Mouse (Mus musculus): Measurements from ENCODE around the gene Spata32. TPM values are rescaled to one million over a fixed set of nuclear protein-coding genes. Genes with fewer than 3 reads are reported as not detected.
A peak's percentile ranks its signal among the peaks of the same experiment; 100 is the strongest.

The Spata32 gene
- polyA plus RNA-seq (2015; fragmentation: Nextera tagmentation; extraction: Ambion mirVana): not detected in 2 replicates

DNA sequence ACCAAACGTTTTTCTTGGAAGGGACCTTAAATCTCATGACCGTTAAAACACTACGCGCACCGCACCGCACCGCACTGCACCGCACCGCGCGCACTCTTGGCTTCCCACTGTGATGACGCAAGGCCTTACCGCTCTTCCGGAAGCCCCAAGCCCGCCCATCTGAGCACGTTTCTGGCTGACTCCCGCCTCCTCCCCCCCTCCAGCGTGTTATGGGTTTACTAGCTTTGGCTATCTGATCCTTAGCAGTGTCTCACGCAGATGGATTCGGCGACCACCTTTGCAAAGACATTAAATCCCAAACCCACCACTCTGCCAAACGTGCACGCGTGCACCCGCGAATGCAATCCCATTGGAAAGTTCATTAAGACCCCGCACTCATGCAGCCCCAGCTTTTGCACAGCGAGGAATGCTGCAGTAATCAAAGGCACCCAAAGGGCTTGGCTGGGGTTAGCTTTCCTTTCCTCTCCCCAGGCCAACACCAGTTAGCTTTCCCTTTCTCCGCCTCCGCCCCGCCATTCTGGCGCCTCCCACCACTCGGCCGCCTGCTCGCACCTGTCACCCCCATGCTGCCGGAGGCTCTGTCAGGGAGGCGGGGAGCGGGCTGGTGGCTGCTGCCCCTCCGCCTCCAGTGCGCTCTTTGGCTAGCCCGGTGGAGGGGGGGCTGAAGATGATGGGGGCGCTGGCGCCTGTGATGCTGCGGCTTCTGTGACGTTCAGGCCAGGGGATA lies at the start of gene Spata32:
Gene Spata32 (minus strand): TSS at position 643 of the 727 bp plus-strand sequence.
- ATAC-seq: peak; percentile 77
- Histone ChIP-seq H3K9ac (peak within 1 kb of the TSS; percentile 47), H3K27ac (0 out of 2 replicates have a peak within 1 kb of the TSS, but pooled peaks have one; percentile 2), H3K27me3 (replicated peaks) (no peaks in the 10 kb centered on the region), H3K36me3 (peaks cover 7% of the 10 kb centered on the region; the same call in 1 of the 2 replicates), H3K4me2 (replicated peaks) (peak within 1 kb of the TSS; percentile 90), H3K4me3 (replicated peaks) (peak within 1 kb of the TSS; percentile 43), H3K4me1 (replicated peaks) (peaks cover 15% of the 10 kb centered on the region), H3K9me3 (no peaks in the 10 kb centered on the region)
- under 1% methylated on average over 45 of the region's 45 CpGs for WGBS

- H3K4me1 ChIP-seq (replicated peaks): peaks cover 25% of the 10 kb centered on the region
- no peaks in the 10 kb centered on the region for H3K36me3 ChIP-seq
- no peaks in the 10 kb centered on the region for H3K9me3 ChIP-seq
- peak within 1 kb of the TSS; percentile 86 for H3K4me2 ChIP-seq (replicated peaks)
- H3K27ac ChIP-seq: peak within 1 kb of the TSS; percentile 80
- H3K27me3 ChIP-seq (replicated peaks): no peaks in the 10 kb centered on the region
- peak within 1 kb of the TSS; percentile 70 for H3K9ac ChIP-seq
- under 1% methylated on average over 55 of the region's 55 CpGs for WGBS
- peak; percentile 99 for ATAC-seq
- peak within 1 kb of the TSS; percentile 59 for H3K4me3 ChIP-seq (replicated peaks)
These were observed 49.4 kb upstream of the Spata32 start, which contains the start of gene Map3k14 for GRCm38 (mm10) chr11:103267346-103268219. Gene Map3k14 (minus strand): TSS chr11:103267472.

DNA sequence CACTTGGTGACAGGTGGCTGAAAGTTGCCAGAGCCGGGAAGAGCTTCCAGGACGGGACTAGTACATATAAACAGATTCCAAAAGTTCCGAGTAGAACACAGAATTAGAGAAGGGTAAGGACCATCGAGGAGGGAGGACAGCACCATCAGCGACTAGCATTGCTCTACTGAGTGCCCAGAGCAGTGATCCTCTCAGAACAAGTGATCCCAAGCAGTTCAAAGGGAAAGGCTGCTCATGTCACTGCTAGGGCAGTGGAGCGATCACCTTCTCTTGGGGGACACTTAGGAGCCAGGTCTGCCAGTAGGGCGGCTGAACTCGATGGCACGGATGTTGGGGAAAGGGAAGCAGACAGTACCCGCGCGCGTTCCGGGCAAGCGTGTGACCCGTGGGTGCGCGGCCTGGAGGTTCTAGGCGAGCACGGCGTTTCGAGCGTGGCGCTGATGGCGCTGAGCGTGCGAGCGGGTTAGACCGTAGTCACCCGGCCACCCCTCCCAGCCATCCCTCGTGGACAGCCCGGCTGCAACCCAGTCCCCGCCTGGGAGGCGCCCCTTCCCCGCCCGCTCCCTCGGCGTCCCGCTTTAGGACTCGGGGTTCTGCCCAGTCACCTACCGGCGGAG lies 48.6 kb upstream of the Spata32 start:
- Histone ChIP-seq H3K9me3 (no peaks in the 10 kb centered on the region), H3K4me1 (replicated peaks) (peaks cover 30% of the 10 kb centered on the region), H3K27me3 (replicated peaks) (no peaks in the 10 kb centered on the region), H3K9ac (peak overlapping the region; percentile 70), H3K27ac (peak overlapping the region; percentile 80), H3K4me3 (replicated peaks) (peak overlapping the region; percentile 59), H3K4me2 (replicated peaks) (peak overlapping the region; percentile 86), H3K36me3 (no peaks in the 10 kb centered on the region)
- no peak; the same call in 1 of the 2 replicates for ATAC-seq
- under 1% methylated on average over 41 of the region's 42 CpGs for WGBS

DNA sequence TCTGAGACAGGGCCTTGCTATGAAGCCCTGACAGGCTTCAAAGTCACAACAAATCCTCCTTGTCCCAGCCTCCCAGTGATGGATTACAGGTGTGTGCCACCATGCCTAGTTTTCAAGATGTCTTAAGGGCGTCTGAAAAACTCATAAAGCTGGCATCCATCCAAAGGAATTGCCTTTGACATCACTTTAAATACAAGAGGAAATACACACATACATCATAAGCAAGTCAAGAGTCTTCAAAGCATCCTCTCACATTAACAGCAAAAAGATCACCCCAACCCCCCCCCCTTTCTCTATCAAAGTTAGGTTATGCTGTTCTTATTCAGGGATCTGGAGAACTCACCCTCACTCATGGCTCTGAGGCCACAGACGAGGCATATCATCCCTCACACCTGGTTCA lies 47.6 kb upstream of the Spata32 start:
- no peak overlapping the region for H3K4me3 ChIP-seq (replicated peaks)
- no peaks in the 10 kb centered on the region for H3K9me3 ChIP-seq
- H3K27me3 ChIP-seq (replicated peaks): no peaks in the 10 kb centered on the region
- peak overlapping the region; percentile 86 for H3K4me2 ChIP-seq (replicated peaks)
- no peaks in the 10 kb centered on the region for H3K36me3 ChIP-seq
- H3K27ac ChIP-seq: no peak overlapping the region
- no peak overlapping the region for H3K9ac ChIP-seq
- H3K4me1 ChIP-seq (replicated peaks): peaks cover 30% of the 10 kb centered on the region
- 52% methylated on average over 2 of the region's 2 CpGs for WGBS
- no peak for ATAC-seq

GRCm38 (mm10) chr11:103265211-103265610 lies 47.0 kb upstream of the Spata32 start:
- Histone ChIP-seq H3K27ac (no peak overlapping the region), H3K4me3 (replicated peaks) (no peak overlapping the region), H3K4me2 (replicated peaks) (no peak overlapping the region), H3K9ac (no peak overlapping the region), H3K36me3 (no peaks in the 10 kb centered on the region), H3K9me3 (no peaks in the 10 kb centered on the region), H3K27me3 (replicated peaks) (no peaks in the 10 kb centered on the region), H3K4me1 (replicated peaks) (peaks cover 32% of the 10 kb centered on the region)
- ATAC-seq: no peak
- 74% methylated on average over 7 of the region's 7 CpGs for WGBS

- Histone ChIP-seq H3K4me1 (replicated peaks) (peaks cover 32% of the 10 kb centered on the region), H3K27ac (no peak overlapping the region), H3K9ac (no peak overlapping the region), H3K36me3 (no peaks in the 10 kb centered on the region), H3K4me2 (replicated peaks) (no peak overlapping the region), H3K9me3 (no peaks in the 10 kb centered on the region), H3K4me3 (replicated peaks) (no peak overlapping the region), H3K27me3 (replicated peaks) (no peaks in the 10 kb centered on the region)
- 79% methylated on average over 20 of the region's 20 CpGs for WGBS
- no peak for ATAC-seq
These were observed 46.3 kb upstream of the Spata32 start for GRCm38 (mm10) chr11:103264427-103265005.

GRCm38 (mm10) chr11:103263551-103263950 lies 45.3 kb upstream of the Spata32 start:
- 54% methylated on average over 10 of the region's 10 CpGs for WGBS
- H3K27me3 ChIP-seq (replicated peaks): no peaks in the 10 kb centered on the region
- H3K36me3 ChIP-seq: no peaks in the 10 kb centered on the region
- H3K4me1 ChIP-seq (replicated peaks): peaks cover 32% of the 10 kb centered on the region
- ATAC-seq: no peak
- no peaks in the 10 kb centered on the region for H3K9me3 ChIP-seq
- H3K4me3 ChIP-seq (replicated peaks): no peak overlapping the region
- no peak overlapping the region for H3K27ac ChIP-seq
- no peak overlapping the region for H3K4me2 ChIP-seq (replicated peaks)
- no peak overlapping the region for H3K9ac ChIP-seq

DNA sequence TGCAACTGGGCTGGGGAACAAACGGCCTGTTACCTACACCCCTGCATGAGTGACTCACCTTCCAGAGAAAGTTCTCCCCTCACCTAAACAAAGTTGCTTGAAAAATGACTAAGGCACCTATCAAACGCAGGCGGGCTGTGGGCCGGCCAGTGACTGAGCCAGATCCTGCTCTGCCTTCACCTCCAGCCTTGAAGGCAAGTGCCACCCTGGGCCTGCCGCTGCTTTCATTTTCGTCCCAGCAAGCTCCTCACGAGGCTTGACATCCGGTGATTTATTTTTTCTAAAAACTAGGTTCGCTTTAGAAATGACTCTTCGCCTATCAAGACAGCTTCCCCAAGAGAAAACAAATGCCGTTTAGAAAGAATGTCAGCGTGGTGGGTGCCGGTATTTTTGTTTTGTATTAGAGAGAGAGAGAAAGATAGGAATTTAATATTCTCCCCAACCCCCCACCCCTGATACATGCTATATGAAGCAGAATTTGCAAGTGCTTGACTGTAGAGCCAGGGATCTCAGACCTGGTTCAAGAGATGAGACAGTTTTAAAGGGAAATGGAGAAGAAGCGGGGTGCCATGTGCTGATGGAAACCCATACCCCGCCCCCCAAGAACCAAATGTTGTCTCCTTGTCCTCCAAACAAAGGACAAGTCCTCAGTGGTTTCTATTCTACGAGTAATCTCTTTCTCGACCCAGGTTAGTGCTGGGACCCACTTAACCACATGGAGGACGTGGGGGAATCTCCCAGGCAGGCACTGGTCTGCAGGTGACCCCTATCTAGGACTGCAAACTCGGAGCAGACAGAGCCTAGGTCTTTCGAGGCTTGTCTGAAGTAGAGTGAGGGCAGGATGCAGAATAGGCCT lies 44.4 kb upstream of the Spata32 start:
- H3K4me1 ChIP-seq (replicated peaks): peaks cover 29% of the 10 kb centered on the region
- no peak overlapping the region for H3K4me3 ChIP-seq (replicated peaks)
- H3K4me2 ChIP-seq (replicated peaks): no peak overlapping the region
- H3K9ac ChIP-seq: no peak overlapping the region
- 54% methylated on average over 20 of the region's 20 CpGs for WGBS
- no peaks in the 10 kb centered on the region for H3K27me3 ChIP-seq (replicated peaks)
- no peaks in the 10 kb centered on the region for H3K9me3 ChIP-seq
- no peaks in the 10 kb centered on the region for H3K36me3 ChIP-seq
- H3K27ac ChIP-seq: 0 out of 2 replicates have a peak overlapping the region, but pooled peaks have one; percentile 0
- no peak for ATAC-seq

DNA sequence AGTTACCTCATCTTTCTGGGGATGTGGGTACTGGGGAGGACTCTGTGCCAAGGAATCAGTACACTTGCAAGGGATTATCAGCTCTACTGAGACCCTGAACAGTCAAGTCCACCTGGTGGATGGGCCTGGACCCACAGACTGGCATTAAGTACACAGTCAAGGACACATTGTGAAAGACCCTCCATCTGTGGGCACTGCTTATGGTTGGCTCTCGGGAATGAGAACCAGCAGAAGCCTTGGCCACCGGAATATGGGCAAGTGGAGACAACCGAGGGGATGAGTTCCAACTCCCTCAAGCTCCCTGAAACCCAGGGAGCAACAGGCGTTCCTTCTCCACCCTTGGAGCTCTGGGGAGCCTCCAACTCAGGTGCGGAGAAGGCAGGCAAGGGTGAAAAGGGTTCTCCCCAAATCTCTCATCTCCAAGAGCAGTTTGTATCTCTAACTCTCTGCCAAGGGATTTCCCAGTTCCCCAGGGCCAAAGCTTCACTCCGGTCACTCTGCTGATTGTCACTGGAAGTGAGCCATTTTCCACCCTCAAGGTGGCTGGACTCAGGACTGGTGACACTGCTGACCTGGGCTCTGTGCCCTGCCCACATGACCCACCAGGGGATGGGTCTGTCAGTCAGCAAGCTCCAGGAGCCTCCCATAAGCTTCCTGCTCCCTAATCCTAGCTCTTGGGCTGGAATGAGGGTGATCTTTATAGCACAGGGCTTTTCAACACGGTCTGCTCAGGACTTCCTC lies 43.6 kb upstream of the Spata32 start:
- 84% methylated on average over 7 of the region's 7 CpGs for WGBS
- H3K4me3 ChIP-seq (replicated peaks): no peak overlapping the region
- no peak overlapping the region for H3K4me2 ChIP-seq (replicated peaks)
- no peak overlapping the region for H3K9ac ChIP-seq
- ATAC-seq: no peak
- no peaks in the 10 kb centered on the region for H3K9me3 ChIP-seq
- no peaks in the 10 kb centered on the region for H3K36me3 ChIP-seq
- peaks cover 29% of the 10 kb centered on the region for H3K4me1 ChIP-seq (replicated peaks)
- no peaks in the 10 kb centered on the region for H3K27me3 ChIP-seq (replicated peaks)
- H3K27ac ChIP-seq: no peak overlapping the region

- WGBS: 74% methylated on average over 12 of the region's 12 CpGs
- Histone ChIP-seq H3K27me3 (replicated peaks) (no peaks in the 10 kb centered on the region), H3K27ac (no peak overlapping the region), H3K9me3 (no peaks in the 10 kb centered on the region), H3K9ac (no peak overlapping the region), H3K4me2 (replicated peaks) (no peak overlapping the region), H3K4me1 (replicated peaks) (peaks cover 27% of the 10 kb centered on the region), H3K36me3 (no peaks in the 10 kb centered on the region), H3K4me3 (replicated peaks) (no peak overlapping the region)
- ATAC-seq: 0 out of 2 replicates have a peak, but pooled peaks have one; percentile 47
These were observed 42.4 kb upstream of the Spata32 start for GRCm38 (mm10) chr11:103260515-103261192.
